Mouse (Mus musculus) CH12.LX (cell line): ENCODE results near the gene Ddx47. TPM values are rescaled to one million over a fixed set of nuclear protein-coding genes. Genes with fewer than 3 reads are reported as not detected.

Source experiments
- DNase-seq: peaks from one replicate; pipeline ENCODE4 v3.0.0-alpha.2; 2013; ENCODE audit errors: extremely low read depth
- H3K27ac ChIP-seq: 2 replicates; pipeline ENCODE4 v1.5.1; 2012; ENCODE audit warnings: low read depth, mild to moderate bottlenecking, control low read depth, moderate library complexity; ENCODE audit not compliant: insufficient read depth
- H3K27me3 ChIP-seq: replicated peaks from 2 replicates; pipeline ENCODE3; 2012; ENCODE audit warnings: inconsistent platforms
- H3K36me3 ChIP-seq, 2 experiments: replicated peaks in 1 of 2; 2 replicates each; pipeline versions ENCODE3 to v1.6.1; 2012; ENCODE audit warnings: inconsistent platforms in 1 of 2, low read length in 1 of 2, mild to moderate bottlenecking in 1 of 2, mixed read lengths in 1 of 2, moderate library complexity in 1 of 2; ENCODE audit not compliant: control insufficient read depth in 1 of 2, insufficient read depth in 1 of 2
- H3K4me1 ChIP-seq, 2 experiments: 2 replicates each; pipeline ENCODE4 v1.6.1; 2012; ENCODE audit warnings: inconsistent platforms in 1 of 2, moderate library complexity in 1 of 2; ENCODE audit not compliant: insufficient read depth in 2 of 2, control insufficient read depth in 1 of 2
- H3K4me2 ChIP-seq: 2 replicates; pipeline ENCODE4 v1.6.1; 2012; ENCODE audit warnings: low read depth, mild to moderate bottlenecking, control low read depth; ENCODE audit not compliant: poor library complexity, insufficient read depth, severe bottlenecking
- H3K4me3 ChIP-seq, 3 experiments: fragments of 150-350 bp in 1 of 3; sonication (generic) in 1 of 3; replicated peaks in 1 of 3; 2 replicates each; pipeline versions ENCODE3 to v1.5.1; 2011 to 2012; ENCODE audit warnings: low read depth in 2 of 3, low read length in 2 of 3, mild to moderate bottlenecking in 2 of 3, moderate library complexity in 2 of 3, control low read depth in 1 of 3, improper control_type of control experiment in 1 of 3, inconsistent platforms in 1 of 3, mixed read lengths in 1 of 3; ENCODE audit not compliant: poor library complexity in 1 of 3
- H3K79me2 ChIP-seq: replicated peaks from 2 replicates; pipeline ENCODE4 v1.6.1; 2012; ENCODE audit warnings: mild to moderate bottlenecking, moderate library complexity; ENCODE audit not compliant: control insufficient read depth, poor library complexity, insufficient read depth, severe bottlenecking; ENCODE audit errors: extremely low read depth
- H3K9ac ChIP-seq: 2 replicates; pipeline ENCODE4 v1.6.1; 2012; ENCODE audit warnings: low read depth, mild to moderate bottlenecking, control low read depth, moderate library complexity; ENCODE audit not compliant: insufficient read depth
- H3K9me3 ChIP-seq: replicated peaks from 2 replicates; pipeline ENCODE3; 2012; ENCODE audit warnings: low read length, inconsistent platforms, mixed read lengths
- BHLHE40 ChIP-seq: IDR thresholded peaks from 2 replicates; pipeline ENCODE4 v1.6.1; 2011; ENCODE audit warnings: mild to moderate bottlenecking, low read depth, low read length, improper control_type of control experiment
- CHD1 ChIP-seq: IDR thresholded peaks from 2 replicates; pipeline ENCODE4 v1.6.1; 2012; ENCODE audit warnings: low read depth, low read length, improper control_type of control experiment, inconsistent platforms
- ELF1 ChIP-seq: IDR thresholded peaks from 2 replicates; pipeline ENCODE4 v1.6.1; 2014; ENCODE audit warnings: low read depth, mild to moderate bottlenecking, inconsistent platforms, low read length, improper control_type of control experiment
- HCFC1 ChIP-seq: IDR thresholded peaks from 2 replicates; pipeline ENCODE4 v1.6.1; 2012; ENCODE audit warnings: low read depth, mild to moderate bottlenecking, inconsistent platforms, low read length, improper control_type of control experiment
- MAX ChIP-seq: IDR thresholded peaks from 2 replicates; pipeline ENCODE4 v1.6.1; 2011; ENCODE audit warnings: low read length, improper control_type of control experiment
- MEF2A ChIP-seq: IDR thresholded peaks from 2 replicates; pipeline ENCODE4 v1.6.1; 2014; ENCODE audit warnings: low read depth, mild to moderate bottlenecking, inconsistent platforms, low read length, improper control_type of control experiment, borderline replicate concordance
- MXI1 ChIP-seq: IDR thresholded peaks from 2 replicates; pipeline ENCODE4 v1.6.1; 2011; ENCODE audit warnings: mild to moderate bottlenecking, low read depth, low read length, improper control_type of control experiment
- NELFE ChIP-seq: IDR thresholded peaks from 2 replicates; pipeline ENCODE4 v1.6.1; 2011; ENCODE audit warnings: low read depth, low read length, improper control_type of control experiment
- POLR2A ChIP-seq: IDR thresholded peaks from 2 replicates; pipeline ENCODE4 v1.6.1; 2011; ENCODE audit warnings: low read depth, mild to moderate bottlenecking, improper control_type of control experiment, low read length
- SIN3A ChIP-seq: IDR thresholded peaks from 2 replicates; pipeline ENCODE4 v1.6.1; 2012; ENCODE audit warnings: low read length, improper control_type of control experiment, inconsistent platforms
- SMC3 ChIP-seq: IDR thresholded peaks from 2 replicates; pipeline ENCODE4 v1.6.1; 2011; ENCODE audit warnings: low read depth, low read length, improper control_type of control experiment
- TBP ChIP-seq: conservative IDR thresholded peaks from 2 replicates; pipeline ENCODE4 v1.6.1; 2011; ENCODE audit warnings: low read depth, low read length, improper control_type of control experiment
- TCF12 ChIP-seq: IDR thresholded peaks from 2 replicates; pipeline ENCODE4 v1.6.1; 2014; ENCODE audit warnings: low read depth, mild to moderate bottlenecking, inconsistent platforms, low read length, improper control_type of control experiment
- ZC3H11A ChIP-seq: IDR thresholded peaks from 2 replicates; pipeline ENCODE4 v1.6.1; 2012; ENCODE audit warnings: low read depth, mild to moderate bottlenecking, inconsistent platforms, low read length, improper control_type of control experiment
- ZKSCAN1 ChIP-seq: IDR thresholded peaks from 2 replicates; pipeline ENCODE4 v1.6.1; 2012; ENCODE audit warnings: low read depth, inconsistent platforms, low read length, improper control_type of control experiment, borderline replicate concordance
- ZMIZ1 ChIP-seq: IDR thresholded peaks from 2 replicates; pipeline ENCODE4 v1.6.1; 2012; ENCODE audit warnings: low read depth, mild to moderate bottlenecking, inconsistent platforms, low read length, improper control_type of control experiment
- ZNF384 ChIP-seq: IDR thresholded peaks from 2 replicates; pipeline ENCODE4 v1.6.1; 2012; ENCODE audit warnings: low read depth, low read length, improper control_type of control experiment, inconsistent platforms
- dilution Hi-C: fragments of 300-500 bp; cut with MboI; formaldehyde crosslinking; loops from 2 replicates; pipeline ENCODE4 v1.14.3; 2020; ENCODE audit warnings: low sequenced_read_pairs; ENCODE audit not compliant: extremely low pct_unique_long_range_greater_than_20kb, extremely low pct_ligation_motif_present
- in situ Hi-C: fragments of 300-500 bp; cut with MboI; formaldehyde crosslinking; loops from 3 replicates; pipeline ENCODE4 v1.14.3; 2019; ENCODE audit warnings: low sequenced_read_pairs, low pct_ligation_motif_present, low pct_unique_long_range_greater_than_20kb, mixed read lengths
- polyA plus RNA-seq: library from polyadenylated mRNA; unstranded; fragments of >175 nt; gene quantifications from 2 replicates; pipeline ENCODE4 v1.2.1, GENCODE M21; 2012; ENCODE audit warnings: low read depth; ENCODE audit not compliant: insufficient read length
- total RNA-seq, 2 experiments: library from RNA; depleted of rRNA; stranded (reverse); fragments of 300-350 nt in 1 of 2; fragments of >200 nt in 1 of 2; gene quantifications; 2 replicates each; pipeline ENCODE4 v1.2.3; 2012 to 2014

Gene Ddx47
- total and polyA plus RNA-seq, 3 experiments = 61.4 to 110 (median 82.6) TPM

DNA sequence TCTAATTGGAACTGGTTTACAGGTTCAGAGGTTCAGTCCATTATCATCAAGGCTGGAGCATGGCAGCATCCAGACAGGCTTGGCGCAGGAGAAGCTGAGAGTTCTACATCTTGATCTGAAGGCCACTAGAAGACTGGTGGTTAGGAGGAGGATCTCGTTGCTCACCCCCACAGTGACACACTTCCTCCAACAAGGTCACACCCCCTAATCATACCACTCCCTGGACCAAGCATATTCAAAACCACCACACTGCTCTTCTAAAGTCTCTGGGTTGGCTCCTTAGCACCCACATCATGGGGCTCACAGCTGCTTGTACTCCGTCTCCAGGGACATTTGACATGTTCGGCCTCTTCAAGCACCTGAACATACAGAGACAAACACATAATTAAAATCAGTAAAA lies 9.4 kb upstream of the Ddx47 start:
- TF ChIP-seq NELFE = 0 out of 2 replicates have a peak, but pooled peaks have one; percentile 11
- no peak for TF ChIP-seq ELF1
- TF ChIP-seq SMC3 = no peak
- peak; percentile 41 for TF ChIP-seq POLR2A
- no peak for TF ChIP-seq ZC3H11A
- no peak for TF ChIP-seq BHLHE40
- TF ChIP-seq MAX = no peak
- TF ChIP-seq HCFC1 = no peak
- no peak for TF ChIP-seq CHD1
- peak; percentile 47; the same call in 1 of the 2 replicates for TF ChIP-seq TCF12
- TF ChIP-seq TBP = 0 out of 2 replicates have a peak, but pooled peaks have one; percentile 50
- peak overlapping the region in 1 of 3 experiments; percentile 42 for H3K4me3 ChIP-seq
- H3K36me3 ChIP-seq = no peaks in the 10 kb centered on the region
- dilution Hi-C loops (no loop called here), in situ Hi-C loops (no loop called here)
- H3K27ac ChIP-seq = no peak overlapping the region
- no peaks in the 10 kb centered on the region for H3K27me3 ChIP-seq
- 0 out of 2 replicates have a peak overlapping the region, but pooled peaks have one; percentile 18 for H3K4me2 ChIP-seq
- H3K9ac ChIP-seq = no peak overlapping the region
- H3K79me2 ChIP-seq = no peaks in the 10 kb centered on the region
- DNase-seq = peak; percentile 65
- no peaks in the 10 kb centered on the region for H3K9me3 ChIP-seq
- H3K4me1 ChIP-seq = peaks cover 0 to 12% of the 10 kb centered on the region in 2 experiments; a peak in 3 of 4 replicates

DNA sequence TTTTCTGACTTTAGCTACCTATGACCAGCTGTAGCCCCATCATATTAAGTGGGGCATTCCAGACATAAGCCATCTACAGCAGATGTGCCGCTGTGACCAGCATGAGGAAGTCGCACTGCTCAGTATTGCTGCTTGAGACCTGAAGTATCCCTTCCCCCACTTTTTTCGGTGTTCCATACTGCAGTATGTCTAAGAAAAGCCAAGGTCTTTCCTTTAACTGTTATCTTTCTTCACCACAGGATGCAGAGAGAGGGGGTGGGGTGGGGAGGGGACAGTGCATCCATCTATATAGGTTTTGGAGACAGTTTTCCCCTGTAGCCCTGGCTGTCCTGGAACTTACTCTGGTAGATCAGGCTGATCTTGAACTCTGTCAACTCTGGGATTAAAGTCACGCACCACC lies 5.0 kb upstream of the Ddx47 start:
- dilution Hi-C loops (no loop called here), in situ Hi-C loops (no loop called here)
- Histone ChIP-seq H3K27me3 (no peaks in the 10 kb centered on the region), H3K9ac (no peak overlapping the region), H3K4me1 (peaks cover 2 to 29% of the 10 kb centered on the region in 2 experiments; a peak in 3 of 4 replicates), H3K79me2 (no peaks in the 10 kb centered on the region), H3K36me3 (no peaks in the 10 kb centered on the region), H3K9me3 (no peaks in the 10 kb centered on the region), H3K4me2 (no peak overlapping the region), H3K27ac (no peak overlapping the region), H3K4me3 (no peak overlapping the region)
- no peak for TF ChIP-seq ZMIZ1
- no peak for TF ChIP-seq CHD1
- TF ChIP-seq HCFC1 = no peak
- no peak for TF ChIP-seq ZNF384
- no peak for DNase-seq

DNA sequence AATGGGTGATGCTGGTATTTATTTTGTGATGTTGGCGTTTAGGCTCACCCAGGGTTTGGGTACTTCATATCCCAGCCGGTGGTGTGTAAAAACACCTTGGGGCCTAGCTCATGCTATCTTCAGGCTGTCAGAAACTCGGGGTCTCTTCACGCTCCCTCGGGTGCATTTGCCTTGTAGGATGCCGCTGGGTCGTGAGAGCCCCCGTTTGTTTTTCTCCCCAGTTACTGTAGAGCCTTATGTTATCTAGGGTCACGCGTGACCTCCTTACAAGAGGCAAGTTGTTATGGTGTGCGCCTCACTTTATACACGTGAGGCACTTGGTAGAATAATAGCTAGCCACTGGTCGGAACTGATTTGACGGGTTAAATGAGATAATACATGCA lies 313 bp downstream of the Ddx47 start:
- in situ Hi-C loops (no loop called here), dilution Hi-C loops (no loop called here)
- Histone ChIP-seq H3K4me2 (no peak overlapping the region), H3K79me2 (peaks cover 15% of the 10 kb centered on the region), H3K27me3 (no peaks in the 10 kb centered on the region), H3K4me1 (peaks cover 2 to 23% of the 10 kb centered on the region in 2 experiments; a peak in 2 of 4 replicates), H3K36me3 (peaks cover 28 to 35% of the 10 kb centered on the region in 2 experiments), H3K9me3 (no peaks in the 10 kb centered on the region), H3K27ac (no peak overlapping the region), H3K4me3 (peak overlapping the region; percentile 60 to 100 (median 88)), H3K9ac (peak overlapping the region; percentile 97)
- no peak for DNase-seq
- peak; percentile 43; the same call in 1 of the 2 replicates for TF ChIP-seq SIN3A
- peak; percentile 10; the same call in 1 of the 2 replicates for TF ChIP-seq MXI1
- TF ChIP-seq ZKSCAN1 = no peak
- TF ChIP-seq MEF2A = peak; percentile 7; the same call in 1 of the 2 replicates
- TF ChIP-seq BHLHE40 = peak; percentile 65
